Mouse (Mus musculus): ENCODE measurements around the gene Capza1. TPM values are rescaled to one million over a fixed set of nuclear protein-coding genes. Genes with fewer than 3 reads are reported as not detected.
"Not testable (repeated sequence)": the region's sequence is repeated elsewhere in the genome, so short reads cannot be mapped to it uniquely, and the experiment has no call there.

Gene Capza1
- total RNA-seq (2021): 10 to 100 TPM; 29.5 to 41.2 TPM
- long read RNA-seq, transcript Capza1-201 (10 exons, 3,193 nt): major isoform, 29 of 31 reads
- long read RNA-seq, partial matches to known transcripts: 0 of 31 reads
- long read RNA-seq, other reads (novel, unspliced or antisense): 2 of 31 reads

GRCm38 (mm10) chr3:104863786-104864650 is at the start of gene Capza1, which contains the start of gene St7l:
Gene Capza1 (minus strand): TSS chr3:104864505.
Gene St7l (plus strand): TSS chr3:104864005.
- DNase-seq (ENCODE audit: low spot score in 2 of 2): peak; percentile 89 to 93

GRCm38 (mm10) chr3:104909195-104909594 is 44.9 kb upstream of the Capza1 start:
- no peak for DNase-seq (ENCODE audit: low spot score in 2 of 2)

GRCm38 (mm10) chr3:104906007-104906406 is 41.7 kb upstream of the Capza1 start:
- DNase-seq (ENCODE audit: low spot score in 2 of 2): no peak

- DNase-seq (ENCODE audit: low spot score in 2 of 2): no peak
These were observed 41.1 kb upstream of the Capza1 start for GRCm38 (mm10) chr3:104905389-104905788.

- DNase-seq (ENCODE audit: low spot score in 2 of 2): no peak
These were observed 36.8 kb upstream of the Capza1 start for GRCm38 (mm10) chr3:104901154-104901553.

- DNase-seq (ENCODE audit: low spot score in 2 of 2): no peak
These were observed 31.8 kb upstream of the Capza1 start for GRCm38 (mm10) chr3:104896141-104896540.

- no peak for DNase-seq (ENCODE audit: low spot score in 2 of 2)
These were observed 24.3 kb upstream of the Capza1 start for GRCm38 (mm10) chr3:104888585-104888984.

- DNase-seq (ENCODE audit: low spot score in 2 of 2): no peak
These were observed 5.3 kb upstream of the Capza1 start for GRCm38 (mm10) chr3:104869611-104870010.

GRCm38 (mm10) chr3:104866674-104867073 is 2.4 kb upstream of the Capza1 start:
- not testable (repeated sequence) for DNase-seq (ENCODE audit: low spot score in 2 of 2)

GRCm38 (mm10) chr3:104865341-104865788 is 1.1 kb upstream of the Capza1 start:
- DNase-seq (ENCODE audit: low spot score in 2 of 2): no peak

- peak; percentile 87 to 93 for DNase-seq (ENCODE audit: low spot score in 2 of 2)
These were observed 491 bp upstream of the Capza1 start for GRCm38 (mm10) chr3:104864651-104865340.

- DNase-seq (ENCODE audit: low spot score in 2 of 2): no peak
These were observed 5.7 kb downstream of the Capza1 start for GRCm38 (mm10) chr3:104858560-104858959.

- no peak for DNase-seq (ENCODE audit: low spot score in 2 of 2)
These were observed 8.2 kb downstream of the Capza1 start for GRCm38 (mm10) chr3:104856106-104856505.

- no peak for DNase-seq (ENCODE audit: low spot score in 2 of 2)
These were observed 9.4 kb downstream of the Capza1 start for GRCm38 (mm10) chr3:104854866-104855265.

GRCm38 (mm10) chr3:104854465-104854864 is 9.8 kb downstream of the Capza1 start:
- no peak for DNase-seq (ENCODE audit: low spot score in 2 of 2)

GRCm38 (mm10) chr3:104846601-104847000 is 17.7 kb downstream of the Capza1 start:
- DNase-seq (ENCODE audit: low spot score in 2 of 2): no peak

GRCm38 (mm10) chr3:104841049-104841448 is 23.3 kb downstream of the Capza1 start:
- DNase-seq (ENCODE audit: low spot score in 2 of 2): no peak

- no peak for DNase-seq (ENCODE audit: low spot score in 2 of 2)
These were observed 28.5 kb downstream of the Capza1 start for GRCm38 (mm10) chr3:104835797-104836196.

GRCm38 (mm10) chr3:104822413-104822812 is 41.9 kb downstream of the Capza1 start:
- DNase-seq (ENCODE audit: low spot score in 2 of 2): no peak

- DNase-seq (ENCODE audit: low spot score in 2 of 2): no peak
These were observed 43.9 kb downstream of the Capza1 start for GRCm38 (mm10) chr3:104820426-104820825.

- DNase-seq (ENCODE audit: low spot score in 2 of 2): no peak
These were observed 45.6 kb downstream of the Capza1 start for GRCm38 (mm10) chr3:104818749-104819134.
